10 mouse cellular contexts compared by ENCODE assay signal in genomic region chr12:56414861-56415765, GRCm38 (mm10).
DNase-seq lines count a peak whose midpoint lies in the region; ATAC-seq and TF ChIP-seq lines count a peak whose summit lies in the region.
"Had no signal": no experiment of that assay in that cellular context is flagged by ENCODE, and none has a peak within 500 bp of the region (broad histone marks: within the 10 kb centered on the region; RNA-seq: fewer than 3 reads in every experiment).

No protein-coding gene starts in this region.

- no peak for ATAC-seq in monocyte, adult 5-6 weeks (replicated peaks; ENCODE audit: insufficient number of reproducible peaks, low FRiP score, low TSS enrichment, poor library complexity, severe bottlenecking)

- intact Hi-C loops in heart, postnatal 10 days (cut with DNase I) = no loop called here

- WGBS in lung, adult 2 months = 52% methylated on average over 8 of the region's 8 CpGs

- TF ChIP-seq POLR2A in lung, adult 2 months (IDR thresholded peaks at IDR 0.05; ENCODE audit: borderline replicate concordance, extremely low read depth, low read depth, low read length) = no peak

- peak; percentile 1 for DNase-seq in ovary, adult 18-20 months (ENCODE audit: low spot score)
- DNase-seq in ovary, postnatal 14 days (ENCODE audit: low spot score) = no peak
- DNase-seq in cerebellum, adult 9-11 months = peak; percentile 84
- DNase-seq in heart, postnatal 10 days = peak; percentile 43 to 53
- peak; percentile 57 for DNase-seq in lung, adult 2 months
- DNase-seq in spleen, postnatal 14 days (ENCODE audit: low spot score in 2 of 2) = no peak
- DNase-seq in embryo, embryonic 11 days = no peak

- H3K4me3 ChIP-seq in lung, adult 2 months (replicated peaks; ENCODE audit: extremely low read depth, low read depth, low read length) = no peak overlapping the region
- H3K4me3 ChIP-seq: heart, embryonic 15.5 days; midbrain, embryonic 12.5 days had no signal

- no peak for TF ChIP-seq CTCF in lung, adult 2 months (IDR thresholded peaks at IDR 0.05; ENCODE audit: insufficient read depth, low read length)

- H3K4me1 ChIP-seq in lung, adult 2 months (ENCODE audit: control insufficient read depth, insufficient read depth, low read length) = peaks cover 3% of the 10 kb centered on the region
- H3K4me1 ChIP-seq: heart, embryonic 15.5 days; midbrain, embryonic 12.5 days had no signal

Comparison
In these comparisons a context has a peak if more than half of its experiments do, and no peak if none do; other contexts are left out.
1. DNase-seq: peak in ovary, adult 18-20 months (single experiment), cerebellum, adult 9-11 months (single experiment), heart, postnatal 10 days (2 of 2) and lung, adult 2 months (single experiment); none in ovary, postnatal 14 days (single experiment), spleen, postnatal 14 days (0 of 2) and embryo, embryonic 11 days (single experiment).